Mouse (Mus musculus) ES-Bruce4 (cell line): ENCODE results near the gene Ptpn18.

Source experiments
- CTCF ChIP-seq: IDR thresholded peaks from one replicate; pipeline ENCODE4 v1.8.1; 2011; ENCODE audit warnings: low read depth, low read length
- EP300 ChIP-seq: IDR thresholded peaks from 2 replicates; pipeline ENCODE4 v1.6.1; 2011; ENCODE audit warnings: low read depth, low read length; ENCODE audit not compliant: insufficient read depth
- POLR2A ChIP-seq: IDR thresholded peaks from one replicate; pipeline ENCODE4 v1.8.1; 2011; ENCODE audit warnings: low read length; ENCODE audit not compliant: insufficient read depth

GRCm38 (mm10) chr1:34522850-34523244, 63.3 kb downstream of the Ptpn18 start:
- no peak for TF ChIP-seq POLR2A
- no peak for TF ChIP-seq EP300
- TF ChIP-seq CTCF: no peak
